In genomic region chr4:123305789-123306188, GRCm38 (mm10) we compare ENCODE assay signal across 9 mouse cellular contexts. TPM values are rescaled to one million over a fixed set of nuclear protein-coding genes. Genes with fewer than 3 reads are reported as not detected.
DNase-seq lines count a peak whose midpoint lies in the region; ATAC-seq and TF ChIP-seq lines count a peak whose summit lies in the region.
"Had no signal": no experiment of that assay in that cellular context is flagged by ENCODE, and none has a peak within 500 bp of the region (broad histone marks: within the 10 kb centered on the region; RNA-seq: fewer than 3 reads in every experiment).

No protein-coding gene starts in this region.

- 29% methylated on average over 3 of the region's 3 CpGs for WGBS in neural tube, embryonic 15.5 days
- 25% methylated on average over 3 of the region's 3 CpGs for WGBS in intestine, embryonic 16.5 days
- WGBS in lung, postnatal 0 days, result 15% methylated on average over 3 of the region's 3 CpGs

- H3K4me1 ChIP-seq in neural tube, embryonic 15.5 days, result no peaks in the 10 kb centered on the region
- no peaks in the 10 kb centered on the region for H3K4me1 ChIP-seq in intestine, embryonic 16.5 days (ENCODE audit: control insufficient read depth, insufficient read depth, low read length)
- no peaks in the 10 kb centered on the region for H3K4me1 ChIP-seq in lung, postnatal 0 days (ENCODE audit: insufficient read depth, low read depth, low read length)

- H3K9me3 ChIP-seq in neural tube, embryonic 15.5 days (replicated peaks), result no peaks in the 10 kb centered on the region
- no peaks in the 10 kb centered on the region for H3K9me3 ChIP-seq in intestine, embryonic 16.5 days (ENCODE audit: control insufficient read depth, low read length)
- no peaks in the 10 kb centered on the region for H3K9me3 ChIP-seq in lung, postnatal 0 days (ENCODE audit: low read length)

- H3K27me3 ChIP-seq in neural tube, embryonic 15.5 days (replicated peaks), result no peaks in the 10 kb centered on the region
- no peaks in the 10 kb centered on the region for H3K27me3 ChIP-seq in intestine, embryonic 16.5 days (replicated peaks; ENCODE audit: control insufficient read depth, insufficient read depth, low read length)
- no peaks in the 10 kb centered on the region for H3K27me3 ChIP-seq in lung, postnatal 0 days (replicated peaks; ENCODE audit: insufficient read depth, low read length)
- H3K27me3 ChIP-seq in splenic B cell, adult 2 months (ENCODE audit: control insufficient read depth, insufficient read depth, low read length, poor library complexity, severe bottlenecking), result no peaks in the 10 kb centered on the region

- TF ChIP-seq CTCF in lung, postnatal 0 days (IDR thresholded peaks at IDR 0.05), result peak; percentile 82

- H3K4me3 ChIP-seq in neural tube, embryonic 15.5 days (replicated peaks), result no peak overlapping the region
- no peak overlapping the region for H3K4me3 ChIP-seq in intestine, embryonic 16.5 days (ENCODE audit: low read length)
- H3K4me3 ChIP-seq in lung, postnatal 0 days (ENCODE audit: low read depth, low read length), result no peak overlapping the region

- no peak for ATAC-seq in neural tube, embryonic 15.5 days (ENCODE audit: low FRiP score)
- peak; percentile 76 for ATAC-seq in erythroblast, adult 5-6 weeks (replicated peaks; ENCODE audit: low FRiP score, poor library complexity, severe bottlenecking)
- peak; percentile 58 for ATAC-seq in intestine, embryonic 16.5 days
- peak; percentile 70 for ATAC-seq in lung, postnatal 0 days

- H3K27ac ChIP-seq in neural tube, embryonic 15.5 days (replicated peaks), result no peak overlapping the region
- H3K27ac ChIP-seq in intestine, embryonic 16.5 days (ENCODE audit: low read length), result no peak overlapping the region
- no peak overlapping the region for H3K27ac ChIP-seq in lung, postnatal 0 days (ENCODE audit: low read length)

- no peak overlapping the region for H3K9ac ChIP-seq in neural tube, embryonic 15.5 days (replicated peaks)
- H3K9ac ChIP-seq in intestine, embryonic 16.5 days (ENCODE audit: low read depth, low read length), result no peak overlapping the region
- H3K9ac ChIP-seq in lung, postnatal 0 days (replicated peaks; ENCODE audit: low read depth), result no peak overlapping the region

- no peak for TF ChIP-seq EP300 in lung, postnatal 0 days (IDR thresholded peaks at IDR 0.05)

- DNase-seq in neural tube, embryonic 10.5 days (ENCODE audit: extremely low spot score, low spot score), result peak; percentile 27
- peak; percentile 31 for DNase-seq in T-cell, adult 2 months (ENCODE audit: low spot score)
- peak; percentile 84 for DNase-seq in lung, postnatal 0 days (ENCODE audit: low spot score)
- peak; percentile 69 for DNase-seq in splenic B cell, adult 2 months (ENCODE audit: low read depth, low spot score)
- no peak for DNase-seq in gastrocnemius, adult 8-10 months (ENCODE audit: low spot score in 2 of 2)

- H3K36me3 ChIP-seq in neural tube, embryonic 15.5 days, result peaks cover 26% of the 10 kb centered on the region
- peaks cover 15% of the 10 kb centered on the region for H3K36me3 ChIP-seq in intestine, embryonic 16.5 days (ENCODE audit: control insufficient read depth, insufficient read depth, low read length)
- H3K36me3 ChIP-seq in lung, postnatal 0 days (ENCODE audit: insufficient read depth, low read length), result no peaks in the 10 kb centered on the region
- peaks cover 2% of the 10 kb centered on the region; the same call in 1 of the 2 replicates for H3K36me3 ChIP-seq in splenic B cell, adult 2 months (ENCODE audit: control insufficient read depth, insufficient read depth, low read length, poor library complexity, severe bottlenecking)

- no peak overlapping the region for H3K4me2 ChIP-seq in neural tube, embryonic 15.5 days
- H3K4me2 ChIP-seq in intestine, embryonic 16.5 days (ENCODE audit: low read depth, low read length), result no peak overlapping the region
- H3K4me2 ChIP-seq in lung, postnatal 0 days (replicated peaks; ENCODE audit: low read depth, low read length), result no peak overlapping the region

RNA-seq across cellular contexts. Expression of gene Oxct2a, which starts 17.6 kb away (rescaled TPM):
- polyA plus RNA-seq in neural tube, embryonic 15.5 days (2015; fragmentation: Nextera tagmentation; extraction: Ambion mirVana), result 0.14 TPM in 1 of 2 replicates, not detected in the other
- not detected in 2 replicates for total RNA-seq in erythroblast, adult 5-6 weeks (2015; ENCODE audit: low replicate concordance)
- not detected in 2 replicates for total RNA-seq in erythroblast, adult 5-6 weeks (2017; ENCODE audit: low replicate concordance)
- not detected in 2 replicates for polyA plus RNA-seq in intestine, embryonic 16.5 days (2015; fragmentation: Nextera tagmentation; extraction: Ambion mirVana)
- polyA plus RNA-seq in lung, postnatal 0 days (2015; fragmentation: Nextera tagmentation; extraction: Ambion mirVana), result not detected in 2 replicates
- total RNA-seq in gastrocnemius, adult 8-10 months (2022), result under 1 TPM in 1 of 4 experiments, not detected in 3; 0.27 TPM
- total RNA-seq: layer of hippocampus, adult 18-20 months had no signal

RNA-seq across cellular contexts. Expression of gene Bmp8a, which starts 37.3 kb away (rescaled TPM):
- 0.20 and 0.43 TPM in 2 replicates for polyA plus RNA-seq in neural tube, embryonic 15.5 days (2015; fragmentation: Nextera tagmentation; extraction: Ambion mirVana)
- not detected in 2 replicates for total RNA-seq in erythroblast, adult 5-6 weeks (2015; ENCODE audit: low replicate concordance)
- not detected in 2 replicates for total RNA-seq in erythroblast, adult 5-6 weeks (2017; ENCODE audit: low replicate concordance)
- 0.64 and 1.1 TPM in 2 replicates for polyA plus RNA-seq in intestine, embryonic 16.5 days (2015; fragmentation: Nextera tagmentation; extraction: Ambion mirVana)
- 0.44 and 0.61 TPM in 2 replicates for polyA plus RNA-seq in lung, postnatal 0 days (2015; fragmentation: Nextera tagmentation; extraction: Ambion mirVana)
- total RNA-seq in gastrocnemius, adult 8-10 months (2022), result 1 to 10 TPM in 1 of 4 experiments, under 1 TPM in 2, not detected in 1; 0.56 to 1.3 (median 0.72) TPM
- total RNA-seq: layer of hippocampus, adult 18-20 months had no signal

RNA-seq across cellular contexts. Expression of gene Pabpc4, which starts 43.6 kb away (rescaled TPM):
- polyA plus RNA-seq in neural tube, embryonic 15.5 days (2015; fragmentation: Nextera tagmentation; extraction: Ambion mirVana), result 28.3 and 31.7 TPM in 2 replicates
- 139 and 182 TPM in 2 replicates for total RNA-seq in erythroblast, adult 5-6 weeks (2015; ENCODE audit: low replicate concordance)
- total RNA-seq in erythroblast, adult 5-6 weeks (2017; ENCODE audit: low replicate concordance), result 218 and 250 TPM in 2 replicates
- polyA plus RNA-seq in intestine, embryonic 16.5 days (2015; fragmentation: Nextera tagmentation; extraction: Ambion mirVana), result 31.6 and 36.7 TPM in 2 replicates
- polyA plus RNA-seq in lung, postnatal 0 days (2015; fragmentation: Nextera tagmentation; extraction: Ambion mirVana), result 10.8 and 11.4 TPM in 2 replicates
- 100 to 1,000 TPM; 325 to 385 (median 343) TPM for total RNA-seq in gastrocnemius, adult 8-10 months (2022)

Comparison
In these comparisons a context has a peak if more than half of its experiments do, and no peak if none do; other contexts are left out.
1. DNase-seq: peak in neural tube, embryonic 10.5 days (single experiment), T-cell, adult 2 months (single experiment), lung, postnatal 0 days (single experiment) and splenic B cell, adult 2 months (single experiment); none in gastrocnemius, adult 8-10 months (0 of 2).